Mouse (Mus musculus) E14TG2a.4 (cell line): ENCODE results near the gene Ncdn.

ENCODE experiments used
- H3K27me3 ChIP-seq: 2 replicates; pipeline ENCODE4 v1.6.1; 2014; ENCODE audit warnings: low read length, control low read depth; ENCODE audit not compliant: insufficient read depth
- H3K36me3 ChIP-seq: 2 replicates; pipeline ENCODE4 v1.6.1; 2014; ENCODE audit warnings: low read length, control low read depth; ENCODE audit not compliant: insufficient read depth
- H3K4me1 ChIP-seq: replicated peaks from 2 replicates; pipeline ENCODE4 v1.6.1; 2014; ENCODE audit warnings: low read depth, low read length, control low read depth
- H3K4me3 ChIP-seq: replicated peaks from 2 replicates; pipeline ENCODE4 v1.5.1; 2014; ENCODE audit warnings: mild to moderate bottlenecking, low read length
- H3K9me3 ChIP-seq: 2 replicates; pipeline ENCODE4 v1.6.1; 2014; ENCODE audit warnings: low read length, control low read depth
- CTCF ChIP-seq: conservative IDR thresholded peaks from 2 replicates; pipeline ENCODE4 v1.5.1; 2014; ENCODE audit warnings: low read length
- NANOG ChIP-seq: IDR thresholded peaks from 2 replicates; pipeline ENCODE4 v1.6.1; 2014; ENCODE audit warnings: borderline replicate concordance, low read length, mixed read lengths
- POU5F1 ChIP-seq: IDR thresholded peaks from 2 replicates; pipeline ENCODE4 v1.6.1; 2014; ENCODE audit warnings: low read length, borderline replicate concordance

Ncdn gene

DNA sequence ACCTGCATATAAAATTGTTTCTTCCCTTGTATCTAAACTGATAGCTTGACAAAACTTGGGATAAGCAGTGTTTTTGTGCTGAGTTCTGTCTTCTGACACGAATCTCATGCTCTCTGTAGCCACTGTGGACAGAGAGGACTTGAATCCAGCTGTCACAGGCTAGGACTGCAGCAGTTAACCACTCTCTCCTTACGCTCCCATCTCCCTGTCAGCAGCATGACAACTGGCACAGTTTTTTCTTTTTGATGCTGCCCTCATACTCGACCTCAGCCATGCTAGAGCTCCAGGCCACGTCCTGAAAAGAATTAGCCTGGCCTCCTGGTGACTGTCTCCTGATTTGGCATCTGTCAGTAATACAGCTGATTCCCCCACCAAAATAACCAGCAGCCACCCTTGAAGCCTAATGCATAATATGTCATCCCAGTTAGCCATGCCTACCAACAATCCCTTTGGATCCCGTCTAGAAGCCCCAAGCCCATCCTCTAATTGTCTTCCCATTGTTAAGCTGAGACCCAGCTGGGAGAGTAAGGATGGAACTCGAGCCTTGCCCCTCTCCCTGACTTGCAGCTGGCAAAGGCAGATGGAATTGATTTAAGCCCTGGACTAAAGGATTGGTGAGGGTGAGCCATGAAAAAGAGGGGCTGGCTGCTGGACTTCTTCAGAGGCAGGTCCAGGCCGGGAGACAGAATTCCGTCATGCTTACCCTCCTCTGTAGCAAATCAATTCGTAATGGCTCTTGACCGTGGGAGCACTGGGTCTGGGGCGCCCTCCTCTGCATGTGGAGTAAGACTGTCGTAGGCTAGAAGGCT, 46.4 kb downstream of the Ncdn start:
- H3K36me3 ChIP-seq, result peaks cover 93% of the 10 kb centered on the region
- H3K4me1 ChIP-seq, result 0 out of 2 replicates have a peak, but pooled peaks cover 4% of the 10 kb centered on the region
- H3K4me3 ChIP-seq, result no peak overlapping the region
- no peaks in the 10 kb centered on the region for H3K9me3 ChIP-seq
- no peaks in the 10 kb centered on the region for H3K27me3 ChIP-seq
- TF ChIP-seq CTCF (no peak), NANOG (no peak), POU5F1 (no peak)

DNA sequence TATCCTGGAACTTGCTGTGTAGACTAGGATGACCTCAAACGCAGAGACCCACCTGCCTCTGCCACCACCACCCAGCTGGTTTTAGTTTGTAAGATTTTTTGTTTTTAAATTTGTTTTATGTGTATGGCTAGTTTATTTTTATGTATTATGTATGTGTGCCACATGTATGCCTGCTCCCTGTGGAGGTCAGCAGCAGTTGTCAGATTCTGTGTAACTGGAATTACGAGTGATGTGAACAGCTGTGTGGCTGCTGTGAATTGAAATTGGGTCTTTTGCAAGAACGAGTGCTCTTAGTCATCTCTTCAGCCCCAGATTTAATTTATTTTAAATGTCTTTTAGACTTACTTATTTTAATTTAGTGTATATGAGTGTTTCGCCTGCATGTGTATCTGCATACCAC, 56.3 kb downstream of the Ncdn start:
- TF ChIP-seq POU5F1, result no peak
- TF ChIP-seq CTCF, result no peak
- no peak for TF ChIP-seq NANOG
- Histone ChIP-seq H3K27me3 (no peaks in the 10 kb centered on the region), H3K9me3 (no peaks in the 10 kb centered on the region), H3K4me1 (peaks cover 7% of the 10 kb centered on the region), H3K4me3 (no peak overlapping the region), H3K36me3 (peaks cover 69% of the 10 kb centered on the region)
